Comparison of ENCODE assay signal across 15 mouse cellular contexts in the genomic region with DNA sequence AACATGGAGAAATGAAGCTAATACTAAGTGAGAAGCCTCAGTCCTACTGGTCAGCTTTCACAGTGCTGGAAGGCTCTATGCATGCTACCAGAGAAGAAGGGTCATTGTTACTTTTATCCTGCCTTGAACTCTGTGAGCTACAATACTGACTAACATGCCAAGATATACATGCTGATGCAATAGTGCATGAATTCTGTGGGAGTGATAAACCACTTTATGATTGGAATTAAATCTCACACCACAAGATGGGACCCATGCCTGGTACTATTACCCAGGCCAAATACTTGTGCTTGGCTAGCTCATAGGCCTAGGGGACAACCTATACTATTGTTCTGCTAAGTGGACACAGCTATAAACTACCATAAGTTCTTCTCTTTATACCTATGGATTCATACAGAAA.
"Had no signal": no experiment of that assay in that cellular context is flagged by ENCODE, and none has a peak within 500 bp of the region (broad histone marks: within the 10 kb centered on the region; RNA-seq: fewer than 3 reads in every experiment).

No protein-coding gene starts in this region.

- DNase-seq: kidney, adult 8-10 months; kidney, postnatal 10 days; kidney, postnatal 36 days; layer of hippocampus, postnatal 36 days; left cerebral cortex, postnatal 4 days; liver, postnatal 0 days; lung, embryonic 14.5 days; lung, postnatal 36 days; midbrain, embryonic 14.5 days; right cerebral cortex, adult 18-20 months; right cerebral cortex, postnatal 14 days; right cerebral cortex, postnatal 4 days; thymus, adult 2 months; thymus, postnatal 14 days; thymus, postnatal 4 days had no signal
